Mouse (Mus musculus) kidney, postnatal 10 days (tissue): Measurements from ENCODE around the gene Rhobtb1.

Source experiments
- DNase-seq: peaks from one replicate; pipeline ENCODE4 v3.0.0; 2021; ENCODE audit warnings: mixed read lengths

The Rhobtb1 gene

GRCm38 (mm10) chr10:69328656-69329046 is 177.4 kb downstream of the Rhobtb1 start:
- no peak for DNase-seq

GRCm38 (mm10) chr10:69331231-69331630 is 180.0 kb downstream of the Rhobtb1 start:
- no peak for DNase-seq

- DNase-seq: no peak
Measured at GRCm38 (mm10) chr10:69333212-69333611, 182.0 kb downstream of the Rhobtb1 start.

GRCm38 (mm10) chr10:69334271-69335194 is 183.3 kb downstream of the Rhobtb1 start:
- no peak for DNase-seq

- DNase-seq: no peak
Measured at GRCm38 (mm10) chr10:69335195-69335536, 183.9 kb downstream of the Rhobtb1 start.

GRCm38 (mm10) chr10:69335611-69336010 is 184.4 kb downstream of the Rhobtb1 start:
- no peak for DNase-seq

GRCm38 (mm10) chr10:69336219-69336618 is 185.0 kb downstream of the Rhobtb1 start:
- no peak for DNase-seq

GRCm38 (mm10) chr10:69340001-69340400 is 188.8 kb downstream of the Rhobtb1 start:
- no peak for DNase-seq
